Mouse (Mus musculus) G1E (cell line): Measurements from ENCODE around the gene Rhobtb1. TPM values are rescaled to one million over a fixed set of nuclear protein-coding genes. Genes with fewer than 3 reads are reported as not detected.

ENCODE experiments used
- ATAC-seq: 2 replicates; pipeline ENCODE4 v1.8.0; 2016; ENCODE audit warnings: mild to moderate bottlenecking; ENCODE audit not compliant: insufficient number of reproducible peaks, poor library complexity, low FRiP score, severe bottlenecking; ENCODE audit errors: extremely low read depth
- DNase-seq: peaks from one replicate; pipeline ENCODE4 v3.0.0; 2012; ENCODE audit warnings: low spot score
- H3K27me3 ChIP-seq: 2 replicates; pipeline ENCODE4 v1.6.1; 2012; ENCODE audit warnings: mild to moderate bottlenecking, low read length, inconsistent platforms; ENCODE audit not compliant: insufficient read depth
- H3K36me3 ChIP-seq: replicated peaks from 2 replicates; pipeline ENCODE3; 2012; ENCODE audit warnings: mild to moderate bottlenecking, inconsistent platforms
- H3K4me1 ChIP-seq: 2 replicates; pipeline ENCODE4 v1.6.1; 2012; ENCODE audit warnings: low read depth, low read length, inconsistent platforms, mixed read lengths; ENCODE audit not compliant: insufficient read depth
- H3K4me3 ChIP-seq: 2 replicates; pipeline ENCODE4 v1.5.1; 2012; ENCODE audit warnings: low read depth, mild to moderate bottlenecking, inconsistent platforms, low read length, moderate library complexity, mixed read lengths
- H3K9me3 ChIP-seq: replicated peaks from 2 replicates; pipeline ENCODE4 v1.6.1; 2012; ENCODE audit warnings: inconsistent platforms
- CTCF ChIP-seq: IDR thresholded peaks from 2 replicates; pipeline ENCODE4 v1.5.1; 2012; ENCODE audit warnings: low read depth, low read length, inconsistent platforms, mixed read lengths
- GATA1 ChIP-seq: IDR thresholded peaks from 2 replicates; pipeline ENCODE4 v1.6.1; 2012; ENCODE audit warnings: borderline replicate concordance, low read length, inconsistent platforms, mixed read lengths
- GATA2 ChIP-seq: IDR thresholded peaks from 2 replicates; pipeline ENCODE4 v1.6.1; 2012; ENCODE audit warnings: low read depth, low read length, inconsistent platforms, borderline replicate concordance
- POLR2AphosphoS5 ChIP-seq: IDR thresholded peaks from 2 replicates; pipeline ENCODE4 v1.6.1; 2012; ENCODE audit warnings: low read depth, low read length, inconsistent platforms; ENCODE audit not compliant: insufficient replicate concordance
- TAL1 ChIP-seq: conservative IDR thresholded peaks from 2 replicates; pipeline ENCODE4 v1.6.1; 2012; ENCODE audit warnings: low read depth, low read length, inconsistent platforms, mixed read lengths
- polyA plus RNA-seq: library from polyadenylated mRNA; stranded (reverse); fragments of >175 nt; gene quantifications from 2 replicates; pipeline ENCODE4 v1.2.3, GENCODE M21; 2012
- total RNA-seq, 2 experiments: library from RNA; stranded (forward) in 1 of 2; stranded (reverse) in 1 of 2; fragments of 200-1000 nt in 1 of 2; fragments of >200 nt in 1 of 2; fragmentation: Nextera tagmentation in 1 of 2; gene quantifications; 2 replicates each; pipeline ENCODE4 v1.2.3; 2014 to 2017

Rhobtb1 gene
- total and polyA plus RNA-seq, 3 experiments: 0.05 TPM; not detected in 2

DNA sequence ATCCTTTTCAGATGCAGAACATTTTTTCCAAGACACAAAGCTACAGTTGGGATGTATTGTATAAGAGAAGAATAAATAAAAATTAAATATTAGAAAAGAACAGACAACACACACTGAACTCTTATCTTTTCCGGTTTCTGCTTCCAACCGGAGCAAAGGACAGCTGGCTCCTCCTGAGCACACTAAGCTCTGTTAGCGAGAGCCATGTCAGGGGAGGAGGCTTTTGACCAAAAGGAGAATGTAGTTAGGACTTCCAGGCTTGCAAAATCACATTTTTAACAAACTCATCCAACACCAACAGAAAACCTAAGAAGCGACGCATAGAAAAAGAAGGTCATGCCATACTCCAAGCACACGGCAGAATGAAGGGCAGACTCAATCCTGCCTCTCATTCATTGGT is 54.8 kb downstream of the Rhobtb1 start:
- Histone ChIP-seq H3K4me3 (no peak overlapping the region), H3K27me3 (no peaks in the 10 kb centered on the region), H3K9me3 (peaks cover 33% of the 10 kb centered on the region), H3K4me1 (no peaks in the 10 kb centered on the region), H3K36me3 (no peaks in the 10 kb centered on the region)
- no peak for DNase-seq
- TF ChIP-seq TAL1: no peak
- TF ChIP-seq CTCF: no peak
- TF ChIP-seq GATA2: no peak
- no peak for TF ChIP-seq GATA1
- no peak for TF ChIP-seq POLR2AphosphoS5
- no peak for ATAC-seq

DNA sequence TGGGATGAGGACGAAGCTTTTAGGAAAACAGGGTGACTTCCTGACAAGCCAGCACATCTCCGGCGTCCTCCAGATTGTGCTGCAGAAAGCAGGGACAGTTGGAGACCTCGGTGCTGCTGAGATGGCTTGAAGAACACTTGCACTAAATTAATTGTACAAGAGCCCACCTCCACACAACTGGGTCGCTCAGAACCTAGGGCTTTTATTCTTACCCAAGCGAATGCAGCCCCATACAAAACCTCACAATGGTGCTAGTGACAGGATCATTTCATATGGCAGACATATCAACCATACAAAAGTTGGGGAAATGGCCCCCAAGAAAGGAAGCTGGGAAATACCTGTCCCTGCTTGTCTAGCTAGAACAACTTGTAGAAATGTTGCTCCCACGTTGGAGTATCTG is 56.2 kb downstream of the Rhobtb1 start:
- no peak for ATAC-seq
- TF ChIP-seq GATA1: no peak
- TF ChIP-seq GATA2: no peak
- TF ChIP-seq POLR2AphosphoS5: no peak
- TF ChIP-seq CTCF: no peak
- TF ChIP-seq TAL1: no peak

DNA sequence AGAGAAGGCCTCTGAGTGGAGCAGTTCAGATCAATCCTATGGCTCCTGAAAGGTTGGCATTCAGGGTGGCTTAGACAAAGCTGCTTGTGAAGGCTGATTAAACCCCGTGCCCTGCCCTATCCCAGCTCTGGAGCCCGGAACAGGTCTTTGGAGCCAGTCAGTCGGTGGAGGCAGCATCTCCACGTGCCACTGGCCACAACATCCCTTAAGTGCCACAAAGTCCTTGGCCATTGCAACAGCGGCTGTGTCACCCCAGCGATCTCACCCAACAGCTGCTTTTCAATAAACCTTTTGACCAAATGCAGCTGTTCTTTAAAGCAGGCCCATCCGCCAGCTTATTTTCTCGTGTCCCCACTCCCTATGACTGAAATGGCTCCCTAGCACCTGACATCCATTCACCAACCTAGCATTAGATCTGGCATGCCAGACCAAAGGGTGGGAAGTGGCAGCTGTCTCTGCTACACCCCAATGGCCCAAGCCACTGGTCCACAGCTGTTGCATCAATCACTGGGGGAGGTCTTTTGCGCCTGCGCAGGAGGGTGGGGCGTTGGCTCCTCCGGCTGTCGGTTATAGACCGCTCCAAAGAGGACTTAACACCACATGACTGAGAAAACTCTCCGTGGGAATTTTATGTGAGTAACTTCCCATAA is 56.9 kb downstream of the Rhobtb1 start:
- TF ChIP-seq GATA1 (no peak), CTCF (no peak), TAL1 (no peak), GATA2 (no peak), POLR2AphosphoS5 (no peak)
- ATAC-seq (no peak), DNase-seq (no peak)
- Histone ChIP-seq H3K36me3 (no peaks in the 10 kb centered on the region), H3K4me3 (no peak overlapping the region), H3K9me3 (peaks cover 51% of the 10 kb centered on the region), H3K4me1 (no peaks in the 10 kb centered on the region), H3K27me3 (no peaks in the 10 kb centered on the region)

More for the DNA sequence above, 56.2 kb downstream of the Rhobtb1 start:
- Histone ChIP-seq H3K27me3 (no peaks in the 10 kb centered on the region), H3K4me3 (no peak overlapping the region), H3K4me1 (no peaks in the 10 kb centered on the region), H3K36me3 (no peaks in the 10 kb centered on the region), H3K9me3 (peaks cover 45% of the 10 kb centered on the region)
- no peak for DNase-seq

DNA sequence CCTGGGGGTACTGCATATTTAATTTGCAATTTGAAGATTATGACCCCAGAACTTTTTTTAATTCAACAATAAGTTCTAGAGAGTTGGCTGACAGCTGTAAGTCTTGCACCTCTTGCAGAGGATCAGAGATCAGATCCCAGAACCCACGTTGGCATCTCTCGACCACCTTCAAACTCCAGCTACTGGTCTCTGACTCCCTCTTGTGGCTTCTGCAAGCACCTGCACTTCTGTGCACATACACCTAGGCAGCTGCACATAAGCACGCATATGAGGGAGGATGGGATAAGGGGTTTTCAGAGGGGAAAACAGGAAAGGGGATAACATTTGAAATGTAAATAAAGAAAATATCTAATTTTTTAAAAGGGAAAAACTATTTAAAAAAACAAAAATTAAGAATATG is 57.5 kb downstream of the Rhobtb1 start:
- no peak for DNase-seq
- H3K4me1 ChIP-seq: no peaks in the 10 kb centered on the region
- no peaks in the 10 kb centered on the region for H3K27me3 ChIP-seq
- no peak for ATAC-seq
- H3K36me3 ChIP-seq: no peaks in the 10 kb centered on the region
- H3K9me3 ChIP-seq: peaks cover 54% of the 10 kb centered on the region
- TF ChIP-seq POLR2AphosphoS5 (no peak), CTCF (no peak), GATA2 (no peak), GATA1 (no peak), TAL1 (no peak)
- H3K4me3 ChIP-seq: no peak overlapping the region

DNA sequence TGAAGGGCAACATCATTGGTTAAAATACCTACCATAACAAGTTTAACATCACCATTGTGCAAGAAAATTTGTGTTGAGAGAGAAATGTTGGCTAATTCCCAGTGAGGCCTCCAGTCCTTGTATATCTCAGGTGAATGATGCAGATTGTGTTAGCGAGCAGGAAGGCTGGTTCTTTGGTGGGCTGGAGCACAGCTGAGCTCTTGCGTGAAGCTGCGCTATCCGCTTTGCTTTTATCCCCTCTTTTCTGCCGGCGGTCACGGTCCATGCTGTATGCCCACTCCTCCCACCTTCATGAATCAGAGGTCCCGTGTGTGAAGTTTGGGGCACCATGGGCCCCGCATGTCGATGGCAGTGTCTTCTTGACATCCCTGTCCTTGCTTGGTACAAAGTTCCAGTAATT is 58.8 kb downstream of the Rhobtb1 start:
- Histone ChIP-seq H3K36me3 (no peaks in the 10 kb centered on the region), H3K9me3 (peaks cover 55% of the 10 kb centered on the region), H3K4me3 (no peak overlapping the region), H3K4me1 (no peaks in the 10 kb centered on the region), H3K27me3 (no peaks in the 10 kb centered on the region)
- DNase-seq (no peak), ATAC-seq (no peak)
- TF ChIP-seq GATA1: no peak
- TF ChIP-seq CTCF: no peak
- no peak for TF ChIP-seq GATA2
- TF ChIP-seq POLR2AphosphoS5: no peak
- TF ChIP-seq TAL1: no peak

DNA sequence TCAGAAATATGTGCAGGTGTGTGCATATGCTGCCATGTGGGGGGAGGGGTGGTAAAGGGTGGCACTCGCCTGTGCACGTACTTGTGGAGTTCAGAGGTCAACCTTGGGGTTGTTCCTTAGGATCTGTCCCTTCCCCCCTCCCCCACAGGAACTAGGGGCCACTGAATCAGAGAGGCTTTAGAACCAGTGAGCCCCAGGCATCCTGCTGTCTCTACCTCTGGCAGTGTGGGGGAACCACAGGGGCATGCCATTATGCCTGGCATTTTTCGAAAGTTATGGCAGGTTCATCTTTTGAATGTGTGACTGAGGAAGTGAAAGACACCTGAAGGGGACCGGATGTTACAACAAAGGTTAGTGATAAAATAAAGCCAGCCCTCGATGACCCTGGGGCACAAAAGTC is 59.4 kb downstream of the Rhobtb1 start:
- Histone ChIP-seq H3K36me3 (no peaks in the 10 kb centered on the region), H3K9me3 (peaks cover 51% of the 10 kb centered on the region), H3K4me3 (no peak overlapping the region), H3K27me3 (no peaks in the 10 kb centered on the region), H3K4me1 (no peaks in the 10 kb centered on the region)
- no peak for ATAC-seq
- DNase-seq: no peak
- no peak for TF ChIP-seq GATA2
- TF ChIP-seq POLR2AphosphoS5: no peak
- TF ChIP-seq CTCF: no peak
- TF ChIP-seq TAL1: no peak
- no peak for TF ChIP-seq GATA1

DNA sequence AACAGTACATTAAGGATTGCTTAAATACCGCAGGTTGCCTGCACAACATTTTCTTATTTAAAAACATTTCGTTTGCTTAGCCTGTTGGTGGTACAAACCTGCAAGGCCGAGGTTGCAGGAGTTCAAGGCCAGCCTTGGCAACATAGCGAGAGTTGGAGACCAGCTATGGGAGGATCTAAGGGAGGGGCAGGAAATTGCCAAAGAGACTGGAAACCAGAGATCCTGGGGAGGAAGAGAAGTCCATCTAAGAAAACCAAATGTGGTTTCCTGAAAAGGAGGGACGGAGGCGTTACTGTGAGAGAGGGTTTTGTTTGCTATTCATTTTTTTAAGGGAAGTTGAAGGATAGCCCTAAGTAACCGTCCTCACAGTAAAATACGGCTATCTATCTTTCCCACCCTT is 60.3 kb downstream of the Rhobtb1 start:
- ATAC-seq (no peak), DNase-seq (no peak)
- Histone ChIP-seq H3K27me3 (no peaks in the 10 kb centered on the region), H3K36me3 (no peaks in the 10 kb centered on the region), H3K4me3 (no peak overlapping the region), H3K9me3 (peaks cover 54% of the 10 kb centered on the region), H3K4me1 (no peaks in the 10 kb centered on the region)
- TF ChIP-seq POLR2AphosphoS5: no peak
